Mouse (Mus musculus) forebrain, embryonic 12.5 days (tissue): ENCODE measurements around the gene Olfr235. TPM values are rescaled to one million over a fixed set of nuclear protein-coding genes. Genes with fewer than 3 reads are reported as not detected.
"Not testable (repeated sequence)": the region's sequence is repeated elsewhere in the genome, so short reads cannot be mapped to it uniquely, and the experiment has no call there.

ENCODE experiments used
- ATAC-seq: fragments of 200-750 bp; cut with Nextera tagmentation; 2 replicates; pipeline ENCODE4 v1.8.0; 2017; ENCODE audit warnings: moderate TSS enrichment; ENCODE audit not compliant: low FRiP score
- H3K27ac ChIP-seq: fragments of 300-500 bp; sonication (generic); 2 replicates; pipeline ENCODE4 v1.5.1; 2016; ENCODE audit warnings: mild to moderate bottlenecking
- H3K27me3 ChIP-seq: fragments of 300-500 bp; sonication (generic); 2 replicates; pipeline ENCODE4 v1.6.1; 2016; ENCODE audit warnings: mild to moderate bottlenecking
- H3K36me3 ChIP-seq: fragments of 300-500 bp; sonication (generic); replicated peaks from 2 replicates; pipeline ENCODE4 v1.6.1; 2016; ENCODE audit warnings: mild to moderate bottlenecking
- H3K4me1 ChIP-seq: fragments of 300-500 bp; sonication (generic); 2 replicates; pipeline ENCODE4 v1.6.1; 2016
- H3K4me2 ChIP-seq: fragments of 300-500 bp; sonication (generic); 2 replicates; pipeline ENCODE4 v1.6.1; 2016; ENCODE audit warnings: mild to moderate bottlenecking, moderate library complexity
- H3K4me3 ChIP-seq: fragments of 300-500 bp; sonication (generic); replicated peaks from 2 replicates; pipeline ENCODE4 v1.5.1; 2016; ENCODE audit warnings: mild to moderate bottlenecking
- H3K9ac ChIP-seq: fragments of 300-500 bp; sonication (generic); 2 replicates; pipeline ENCODE4 v1.6.1; 2016; ENCODE audit warnings: mild to moderate bottlenecking
- H3K9me3 ChIP-seq: fragments of 300-500 bp; sonication (generic); 2 replicates; pipeline ENCODE4 v1.6.1; 2016
- WGBS: fragments of 180-500 bp; shearing (Covaris S2); methylation state at CpG from one replicate; pipeline ENCODE4 v1.1.7; 2016; 5-methylcytosine and 5-hydroxymethylcytosine counted together
- polyA plus RNA-seq: library from polyadenylated mRNA; unstranded; fragments of >200 nt; fragmentation: Nextera tagmentation; extraction: Ambion mirVana; gene quantifications from 2 replicates; pipeline ENCODE4 v1.2.1, GENCODE M21; 2016

Gene Olfr235
- polyA plus RNA-seq: not detected in 2 replicates

DNA sequence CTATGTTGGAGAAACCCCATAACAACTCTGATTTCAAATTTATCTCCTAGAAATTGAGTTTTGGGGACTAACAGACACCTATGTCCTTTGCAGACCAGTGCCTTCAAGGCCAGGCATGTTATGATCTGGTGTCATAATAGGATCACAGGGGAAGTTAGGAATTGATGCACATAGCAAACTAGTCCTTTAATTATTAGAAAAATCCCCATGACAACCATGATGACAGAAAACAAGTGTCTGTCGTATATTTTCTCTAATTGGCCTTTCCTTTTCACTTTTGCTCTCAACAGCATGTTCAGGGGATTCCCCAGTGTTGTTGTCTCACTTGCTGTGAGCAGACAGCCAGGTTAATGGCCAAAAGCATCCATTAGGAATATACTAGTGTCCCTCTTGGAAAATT is at the start of gene Olfr235:
TSS of gene Olfr235 (plus strand) at position 301 of the 400 bp plus-strand sequence.
- 74% methylated on average over 1 of the region's 1 CpGs for WGBS
- no peak for ATAC-seq

DNA sequence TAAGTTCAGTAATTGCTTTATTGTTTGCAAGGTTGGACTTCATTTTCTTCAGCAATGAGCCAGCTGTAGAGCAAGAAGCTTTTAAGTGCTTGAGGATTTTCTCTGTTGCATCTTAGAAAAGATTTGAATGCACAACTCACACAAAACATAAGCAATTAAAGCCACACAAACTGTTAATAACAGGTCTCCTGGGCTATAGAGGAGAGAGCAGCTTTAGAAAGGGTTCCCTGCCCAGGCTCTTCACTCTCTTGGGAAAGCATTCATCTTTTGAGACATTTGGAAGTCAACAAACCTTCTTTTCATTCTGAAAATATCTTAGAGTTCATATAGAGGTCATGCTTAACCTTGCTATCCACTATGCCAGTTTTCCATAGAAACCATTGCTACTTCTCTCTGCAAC is 28.3 kb upstream of the Olfr235 start, which contains the start of gene Olfr1432:
TSS of gene Olfr1432 (minus strand) at position 101 of the 400 bp plus-strand sequence.
- not testable (repeated sequence) for H3K9ac ChIP-seq, H3K27me3 ChIP-seq, H3K4me2 ChIP-seq, H3K36me3 ChIP-seq, ATAC-seq, H3K9me3 ChIP-seq, H3K27ac ChIP-seq, H3K4me3 ChIP-seq, H3K4me1 ChIP-seq

More for the DNA sequence above, at the start of gene Olfr235:
- Histone ChIP-seq H3K4me3 (no peak within 1 kb of the TSS), H3K9me3 (no peaks in the 10 kb centered on the region), H3K27ac (no peak within 1 kb of the TSS), H3K36me3 (no peaks in the 10 kb centered on the region), H3K27me3 (no peaks in the 10 kb centered on the region), H3K4me2 (no peak within 1 kb of the TSS), H3K4me1 (no peaks in the 10 kb centered on the region), H3K9ac (no peak within 1 kb of the TSS)

DNA sequence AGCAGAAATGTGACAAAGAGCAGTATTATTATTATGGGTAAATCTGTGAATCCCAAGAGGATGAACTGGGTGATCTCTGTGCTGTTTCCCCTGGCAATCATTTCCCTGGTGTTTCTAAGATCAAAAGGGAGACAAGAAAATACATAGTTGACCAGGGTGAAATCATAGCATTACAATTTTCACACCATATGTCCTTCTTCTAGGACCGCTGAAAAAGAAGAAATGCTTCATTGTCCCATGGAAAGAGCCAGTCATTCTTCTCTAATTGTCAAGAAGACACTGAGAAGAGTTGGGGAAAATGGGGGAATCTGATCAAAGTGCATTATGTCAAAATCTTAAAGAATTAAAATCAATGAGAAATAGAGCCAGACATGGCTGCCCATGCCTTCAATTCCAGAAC is 19.3 kb upstream of the Olfr235 start, which contains the start of gene Olfr262:
TSS of gene Olfr262 (minus strand) at position 101 of the 400 bp plus-strand sequence.
- no peak within 1 kb of the TSS for H3K9ac ChIP-seq
- H3K27ac ChIP-seq: no peak within 1 kb of the TSS
- no peak within 1 kb of the TSS for H3K4me2 ChIP-seq
- no peak for ATAC-seq
- no peaks in the 10 kb centered on the region for H3K4me1 ChIP-seq
- no peaks in the 10 kb centered on the region for H3K27me3 ChIP-seq
- 100% methylated on average over 1 of the region's 1 CpGs for WGBS
- no peaks in the 10 kb centered on the region for H3K9me3 ChIP-seq
- H3K4me3 ChIP-seq: no peak within 1 kb of the TSS
- H3K36me3 ChIP-seq: no peaks in the 10 kb centered on the region

DNA sequence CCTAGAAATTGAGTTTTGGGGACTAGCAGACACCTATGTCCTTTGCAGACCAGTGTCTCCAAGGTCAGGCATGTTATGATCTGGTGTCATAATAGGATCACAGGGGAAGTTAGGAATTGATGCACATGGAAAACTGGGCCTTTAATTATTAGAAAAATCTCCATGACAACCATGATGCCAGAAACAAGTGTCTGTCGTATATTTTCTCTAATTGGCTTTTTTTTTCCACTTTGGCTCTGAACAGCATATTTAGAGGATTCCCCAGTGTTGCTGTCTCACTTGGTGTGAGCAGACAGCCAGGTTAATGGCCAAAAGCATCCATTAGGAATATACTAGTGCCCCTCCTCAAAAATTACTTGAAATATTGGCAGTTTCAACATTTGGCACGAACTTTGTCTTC is 18.7 kb downstream of the Olfr235 start, which contains the start of gene Olfr1434:
TSS of gene Olfr1434 (plus strand) at position 301 of the 400 bp plus-strand sequence.
- Histone ChIP-seq H3K4me1 (no peaks in the 10 kb centered on the region), H3K36me3 (no peaks in the 10 kb centered on the region), H3K9me3 (no peaks in the 10 kb centered on the region), H3K27ac (no peak within 1 kb of the TSS), H3K4me2 (no peak within 1 kb of the TSS), H3K27me3 (no peaks in the 10 kb centered on the region), H3K9ac (no peak within 1 kb of the TSS), H3K4me3 (no peak within 1 kb of the TSS)
- 81% methylated on average over 2 of the region's 2 CpGs for WGBS
- no peak for ATAC-seq

DNA sequence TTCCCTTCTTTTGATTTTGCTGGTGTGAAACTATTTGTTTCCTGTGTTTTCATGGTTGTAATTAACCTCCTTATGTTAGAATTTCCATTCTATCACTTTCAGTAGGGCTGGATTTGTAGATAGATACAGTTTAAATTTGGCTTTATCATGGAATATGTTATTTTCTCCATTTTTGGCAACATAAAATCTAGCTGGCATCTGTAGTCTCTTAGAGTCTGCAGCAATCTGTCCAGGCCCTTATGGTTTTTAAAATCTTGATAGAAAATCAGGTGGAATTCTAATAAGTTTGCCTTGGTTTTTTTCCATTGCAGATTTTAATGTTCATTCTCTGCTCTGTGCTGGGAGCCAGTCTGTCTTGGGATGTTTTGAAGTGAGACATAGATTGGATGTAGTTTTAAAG is 32.1 kb downstream of the Olfr235 start:
- Histone ChIP-seq H3K27me3 (no peaks in the 10 kb centered on the region), H3K9me3 (no peaks in the 10 kb centered on the region), H3K4me2 (no peak overlapping the region), H3K9ac (no peak overlapping the region), H3K36me3 (no peaks in the 10 kb centered on the region), H3K27ac (no peak overlapping the region), H3K4me1 (no peaks in the 10 kb centered on the region), H3K4me3 (no peak overlapping the region)
- ATAC-seq: no peak

DNA sequence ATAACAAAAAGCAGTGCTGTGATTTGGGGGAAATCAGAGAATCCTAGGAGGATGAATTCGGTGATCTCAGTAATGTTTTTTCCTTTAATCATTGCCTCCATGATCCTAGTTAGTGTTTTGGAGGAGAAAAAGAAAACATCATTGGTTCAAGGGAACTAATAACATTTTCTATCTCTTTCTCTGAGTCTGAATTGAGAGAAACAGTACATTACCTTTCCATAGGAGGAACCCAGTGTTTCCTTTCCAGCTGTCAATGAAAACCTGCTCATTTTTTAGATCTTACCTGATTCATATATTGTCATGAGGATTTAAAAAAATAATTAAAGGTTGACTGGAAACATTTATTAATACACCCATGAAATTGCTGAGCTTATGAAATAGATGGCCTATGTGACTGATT is 38.2 kb downstream of the Olfr235 start, which contains the start of gene Olfr1436:
TSS of gene Olfr1436 (minus strand) at position 101 of the 400 bp plus-strand sequence.
- not testable (repeated sequence) for H3K4me3 ChIP-seq, H3K27me3 ChIP-seq

More for the DNA sequence above, 38.2 kb downstream of the Olfr235 start, which contains the start of gene Olfr1436:
- H3K27ac ChIP-seq, H3K4me1 ChIP-seq, H3K9me3 ChIP-seq, ATAC-seq, H3K4me2 ChIP-seq, H3K36me3 ChIP-seq, H3K9ac ChIP-seq: not testable (repeated sequence)
- 83% methylated on average over 1 of the region's 1 CpGs for WGBS

Other genes with a start within 250 kb of the Olfr235 start
- 0.04 TPM in 1 of 2 replicates, not detected in the other for gene Olfr1423, start 219.7 kb upstream of the Olfr235 start, polyA plus RNA-seq
- gene Olfr1424, start 198.3 kb upstream of the Olfr235 start, polyA plus RNA-seq: not detected in 2 replicates
- gene Olfr1425, start 183.3 kb upstream of the Olfr235 start, polyA plus RNA-seq: not detected in 2 replicates
- gene Olfr1426, start 169.0 kb upstream of the Olfr235 start, polyA plus RNA-seq: not detected in 2 replicates
- not detected in 2 replicates for gene Olfr1427, start 157.7 kb upstream of the Olfr235 start, polyA plus RNA-seq
- gene Olfr1428, start 145.1 kb upstream of the Olfr235 start, polyA plus RNA-seq: not detected in 2 replicates
- gene Olfr76, start 137.8 kb upstream of the Olfr235 start, polyA plus RNA-seq: not detected in 2 replicates
- not detected in 2 replicates for gene Olfr1555-ps1, start 90.9 kb upstream of the Olfr235 start, polyA plus RNA-seq
- not detected in 2 replicates for gene Olfr1431, start 60.4 kb upstream of the Olfr235 start, polyA plus RNA-seq
- not detected in 2 replicates for gene Olfr1432, start 28.4 kb upstream of the Olfr235 start, polyA plus RNA-seq
- not detected in 2 replicates for gene Olfr262, start 19.4 kb upstream of the Olfr235 start, polyA plus RNA-seq
- gene Olfr1434, start 18.8 kb downstream of the Olfr235 start, polyA plus RNA-seq: not detected in 2 replicates
- not detected in 2 replicates for gene Olfr1436, start 38.1 kb downstream of the Olfr235 start, polyA plus RNA-seq
- gene Olfr1437, start 64.1 kb downstream of the Olfr235 start, polyA plus RNA-seq: not detected in 2 replicates
- gene Olfr1438-ps1, start 74.9 kb downstream of the Olfr235 start, polyA plus RNA-seq: not detected in 2 replicates
- not detected in 2 replicates for gene Olfr1440, start 126.2 kb downstream of the Olfr235 start, polyA plus RNA-seq
- not detected in 2 replicates for gene Olfr1441, start 156.4 kb downstream of the Olfr235 start, polyA plus RNA-seq
- not detected in 2 replicates for gene Pfpl, start 166.9 kb downstream of the Olfr235 start, polyA plus RNA-seq
- 0.37 and 0.55 TPM in 2 replicates for gene Mpeg1, start 199.7 kb downstream of the Olfr235 start, polyA plus RNA-seq
- gene Dtx4, start 240.4 kb downstream of the Olfr235 start, polyA plus RNA-seq: 34.2 and 37.4 TPM in 2 replicates